Mouse (Mus musculus) left cerebral cortex, postnatal 36 days (tissue): Measurements from ENCODE around the gene Ppp1r10. TPM values are rescaled to one million over a fixed set of nuclear protein-coding genes. Genes with fewer than 3 reads are reported as not detected.

Source experiments
- DNase-seq, 2 experiments: peaks; one replicate each; pipeline ENCODE4 v3.0.0; 2021 to 2022; ENCODE audit warnings: low spot score in 2 of 2, mixed read lengths in 1 of 2
- intact Hi-C: fragments of 180-260 bp; cut with DNase I; formaldehyde crosslinking; loops from one replicate; pipeline ENCODE4 v1.15.1; 2025
- total RNA-seq, 2 experiments: library from RNA; stranded (reverse); gene quantifications; 2 replicates each; pipeline ENCODE4 v1.2.3; 2021

Ppp1r10 gene
- total RNA-seq, 2 experiments from 2014 or later = 62.5 to 84.5 TPM

GRCm38 (mm10) chr17:35897644-35898573, 18.3 kb upstream of the Ppp1r10 start:
- DNase-seq = peak in 1 of 2 experiments; percentile 40
- intact Hi-C loops = no loop called here

- no peak for DNase-seq
- intact Hi-C loops = no loop called here
Observed at GRCm38 (mm10) chr17:35900636-35901035, 15.6 kb upstream of the Ppp1r10 start.

GRCm38 (mm10) chr17:35903343-35903991, 12.8 kb upstream of the Ppp1r10 start:
- intact Hi-C loops = no loop called here
- no peak for DNase-seq

GRCm38 (mm10) chr17:35903992-35904355, 12.3 kb upstream of the Ppp1r10 start:
- intact Hi-C loops = no loop called here
- DNase-seq = no peak

- intact Hi-C loops = no loop called here
- DNase-seq = no peak
Observed at GRCm38 (mm10) chr17:35905587-35905986, 10.6 kb upstream of the Ppp1r10 start.

- no peak for DNase-seq
- intact Hi-C loops = no loop called here
Observed at GRCm38 (mm10) chr17:35907609-35908008, 8.6 kb upstream of the Ppp1r10 start.

- DNase-seq = peak in 1 of 2 experiments; percentile 27
- intact Hi-C loops = no loop called here
Observed at GRCm38 (mm10) chr17:35909186-35909918, 6.9 kb upstream of the Ppp1r10 start.

GRCm38 (mm10) chr17:35909919-35910369, 6.3 kb upstream of the Ppp1r10 start, which contains the start of gene Atat1:
Atat1 (minus strand) TSS chr17:35910075.
- intact Hi-C loops = no loop called here

GRCm38 (mm10) chr17:35914975-35915374, 1.3 kb upstream of the Ppp1r10 start:
- DNase-seq = no peak
- intact Hi-C loops = loop anchor here (5.0 kb wide), 1 partner anchor 78 kb away; the partner anchor contains the start of gene Tubb5

More at GRCm38 (mm10) chr17:35909919-35910369, 6.3 kb upstream of the Ppp1r10 start, which contains the start of gene Atat1:
- peak; percentile 89 to 91 for DNase-seq

- intact Hi-C loops = loop anchor here (5.0 kb wide), 1 partner anchor 78 kb away; the partner anchor contains the start of gene Tubb5
- no peak for DNase-seq
Observed at GRCm38 (mm10) chr17:35915538-35916296, 517 bp upstream of the Ppp1r10 start.

GRCm38 (mm10) chr17:35917143-35917462, 869 bp downstream of the Ppp1r10 start:
- intact Hi-C loops = loop anchor here (5.0 kb wide), 1 partner anchor 80 kb away; the partner anchor contains the start of gene Tubb5
- DNase-seq = peak in 1 of 2 experiments; percentile 30

- intact Hi-C loops = loop anchor here (5.0 kb wide), 1 partner anchor 80 kb away; the partner anchor contains the start of gene Tubb5
- peak; percentile 48 to 52 for DNase-seq
Observed at GRCm38 (mm10) chr17:35917463-35918251, 1.4 kb downstream of the Ppp1r10 start.

GRCm38 (mm10) chr17:35918276-35919059, 2.2 kb downstream of the Ppp1r10 start:
- intact Hi-C loops = loop anchor here (5.0 kb wide), 1 partner anchor 81 kb away; the partner anchor contains the start of gene Tubb5
- no peak for DNase-seq

GRCm38 (mm10) chr17:35919060-35919715, 3.0 kb downstream of the Ppp1r10 start:
- intact Hi-C loops = loop anchor here (5.0 kb wide), 1 partner anchor 82 kb away; the partner anchor contains the start of gene Tubb5

GRCm38 (mm10) chr17:35919864-35920301, 3.6 kb downstream of the Ppp1r10 start:
- no peak for DNase-seq
- intact Hi-C loops = loop anchor here (5.0 kb wide), 2 partner anchors 62 to 83 kb away; partner anchors contain the start of genes Prr3 and Tubb5

More at GRCm38 (mm10) chr17:35919060-35919715, 3.0 kb downstream of the Ppp1r10 start:
- peak; percentile 88 to 90 for DNase-seq

GRCm38 (mm10) chr17:35920384-35920783, 4.2 kb downstream of the Ppp1r10 start:
- intact Hi-C loops = loop anchor here (5.0 kb wide), 1 partner anchor 62 kb away; the partner anchor contains the start of gene Prr3
- DNase-seq = no peak
